Mouse (Mus musculus) liver, postnatal 0 days (tissue): Measurements from ENCODE around the gene Olfr550. TPM values are rescaled to one million over a fixed set of nuclear protein-coding genes. Genes with fewer than 3 reads are reported as not detected.

Experiments
- ATAC-seq: fragments of 200-750 bp; cut with Nextera tagmentation; 2 replicates; pipeline ENCODE4 v1.8.0; 2017; ENCODE audit warnings: mild to moderate bottlenecking, moderate library complexity
- DNase-seq: peaks from one replicate; pipeline ENCODE4 v3.0.0-alpha.2; 2016
- H3K27ac ChIP-seq: fragments of 300-500 bp; sonication (generic); 2 replicates; pipeline ENCODE4 v1.5.1; 2014; ENCODE audit warnings: antibody characterized with exemption, moderate library complexity, mild to moderate bottlenecking, low read depth
- H3K27me3 ChIP-seq: fragments of 300-500 bp; sonication (generic); 2 replicates; pipeline ENCODE4 v1.6.1; 2014; ENCODE audit warnings: low read length, control low read depth, mixed read lengths; ENCODE audit not compliant: insufficient read depth
- H3K36me3 ChIP-seq: fragments of 300-500 bp; sonication (generic); replicated peaks from 2 replicates; pipeline ENCODE4 v1.6.1; 2014; ENCODE audit warnings: mild to moderate bottlenecking, control low read depth, low read length, moderate library complexity, mixed read lengths; ENCODE audit not compliant: insufficient read depth
- H3K4me1 ChIP-seq: fragments of 300-500 bp; sonication (generic); 2 replicates; pipeline ENCODE4 v1.6.1; 2014; ENCODE audit warnings: antibody characterized with exemption, mild to moderate bottlenecking, control low read depth; ENCODE audit not compliant: insufficient read depth
- H3K4me2 ChIP-seq: fragments of 300-500 bp; sonication (generic); 2 replicates; pipeline ENCODE4 v1.6.1; 2014; ENCODE audit warnings: low read depth, mild to moderate bottlenecking, low read length, moderate library complexity, mixed read lengths
- H3K4me3 ChIP-seq: fragments of 300-500 bp; sonication (generic); 2 replicates; pipeline ENCODE4 v1.5.1; 2014; ENCODE audit warnings: low read depth, low read length
- H3K9ac ChIP-seq: fragments of 300-500 bp; sonication (generic); replicated peaks from 2 replicates; pipeline ENCODE4 v1.6.1; 2014; ENCODE audit warnings: mild to moderate bottlenecking, moderate library complexity
- H3K9me3 ChIP-seq: fragments of 300-500 bp; sonication (generic); 2 replicates; pipeline ENCODE4 v1.6.1; 2016; ENCODE audit warnings: mild to moderate bottlenecking, control low read depth, low read length, mixed read lengths
- CTCF ChIP-seq: sonication (generic); IDR thresholded peaks from 2 replicates; pipeline ENCODE4 v1.5.1; 2016; ENCODE audit warnings: antibody characterized with exemption, low read depth
- EP300 ChIP-seq: IDR thresholded peaks from 2 replicates; pipeline ENCODE4 v1.6.1; 2016; ENCODE audit warnings: antibody characterized with exemption, low read depth, mild to moderate bottlenecking
- WGBS: fragments of 180-500 bp; shearing (Covaris S2); extraction: QIAGEN DNeasy Blood & Tissue Kit; methylation state at CpG from one replicate; pipeline ENCODE4 v1.1.7; 2014; ENCODE audit not compliant: insufficient replicate concordance; 5-methylcytosine and 5-hydroxymethylcytosine counted together
- polyA plus RNA-seq: library from polyadenylated mRNA; unstranded; fragments of >200 nt; fragmentation: Nextera tagmentation; extraction: Ambion mirVana; gene quantifications from 2 replicates; pipeline ENCODE4 v1.2.1, GENCODE M21; 2015

The Olfr550 gene
- polyA plus RNA-seq, 1 experiment from 2014 or later = not detected

- no peak overlapping the region for H3K27ac ChIP-seq
- H3K9ac ChIP-seq = no peak overlapping the region
- WGBS = 48% methylated on average over 3 of the region's 3 CpGs
- TF ChIP-seq EP300 (no peak), CTCF (no peak)
- H3K27me3 ChIP-seq = no peaks in the 10 kb centered on the region
- DNase-seq (no peak), ATAC-seq (no peak)
- no peaks in the 10 kb centered on the region for H3K9me3 ChIP-seq
- no peak overlapping the region for H3K4me3 ChIP-seq
- H3K36me3 ChIP-seq = no peaks in the 10 kb centered on the region
- no peaks in the 10 kb centered on the region for H3K4me1 ChIP-seq
- no peak overlapping the region for H3K4me2 ChIP-seq
Measured at GRCm38 (mm10) chr7:102553279-102553678, 18.0 kb upstream of the Olfr550 start.

GRCm38 (mm10) chr7:102564999-102565997 lies 5.9 kb upstream of the Olfr550 start, which contains the start of gene Trim21:
Trim21 (minus strand) TSS chr7:102565486.
- Histone ChIP-seq H3K27ac (peak within 1 kb of the TSS; percentile 79), H3K4me2 (peak within 1 kb of the TSS; percentile 79), H3K9ac (peak within 1 kb of the TSS; percentile 71), H3K36me3 (peaks cover 22% of the 10 kb centered on the region), H3K4me3 (peak within 1 kb of the TSS; percentile 66), H3K4me1 (peaks cover 6% of the 10 kb centered on the region), H3K9me3 (no peaks in the 10 kb centered on the region), H3K27me3 (no peaks in the 10 kb centered on the region)
- 10% methylated on average over 10 of the region's 10 CpGs for WGBS
- TF ChIP-seq CTCF (no peak), EP300 (no peak)
- ATAC-seq (peak; percentile 100), DNase-seq (peak; percentile 91)

GRCm38 (mm10) chr7:102566219-102566618 lies 5.0 kb upstream of the Olfr550 start:
- Histone ChIP-seq H3K4me3 (no peak overlapping the region), H3K27ac (no peak overlapping the region), H3K9me3 (no peaks in the 10 kb centered on the region), H3K27me3 (no peaks in the 10 kb centered on the region), H3K4me1 (peaks cover 6% of the 10 kb centered on the region), H3K36me3 (peaks cover 13% of the 10 kb centered on the region), H3K9ac (no peak overlapping the region), H3K4me2 (no peak overlapping the region)
- TF ChIP-seq EP300 (no peak), CTCF (peak; percentile 39)
- WGBS = 72% methylated on average over 4 of the region's 4 CpGs
- DNase-seq = no peak
- no peak for ATAC-seq

- no peaks in the 10 kb centered on the region for H3K9me3 ChIP-seq
- no peak for DNase-seq
- H3K27ac ChIP-seq = no peak overlapping the region
- 61% methylated on average over 3 of the region's 3 CpGs for WGBS
- H3K27me3 ChIP-seq = no peaks in the 10 kb centered on the region
- H3K4me3 ChIP-seq = no peak overlapping the region
- ATAC-seq = no peak
- H3K9ac ChIP-seq = no peak overlapping the region
- no peaks in the 10 kb centered on the region for H3K4me1 ChIP-seq
- H3K4me2 ChIP-seq = no peak overlapping the region
- TF ChIP-seq CTCF (no peak), EP300 (no peak)
- H3K36me3 ChIP-seq = no peaks in the 10 kb centered on the region
Measured at GRCm38 (mm10) chr7:102573174-102573830, 2.1 kb downstream of the Olfr550 start.

- no peaks in the 10 kb centered on the region for H3K27me3 ChIP-seq
- WGBS = 31% methylated on average over 6 of the region's 6 CpGs
Measured at GRCm38 (mm10) chr7:102575998-102576397, 4.8 kb downstream of the Olfr550 start.

GRCm38 (mm10) chr7:102591786-102592185 lies 20.5 kb downstream of the Olfr550 start, which contains the start of gene Olfr551:
Olfr551 (minus strand) TSS chr7:102591886.
- H3K36me3 ChIP-seq = no peaks in the 10 kb centered on the region
- H3K4me3 ChIP-seq = no peak within 1 kb of the TSS
- 79% methylated on average over 3 of the region's 3 CpGs for WGBS
- H3K4me2 ChIP-seq = no peak within 1 kb of the TSS
- no peaks in the 10 kb centered on the region for H3K4me1 ChIP-seq
- H3K9ac ChIP-seq = no peak within 1 kb of the TSS
- no peak within 1 kb of the TSS for H3K27ac ChIP-seq
- no peaks in the 10 kb centered on the region for H3K27me3 ChIP-seq
- no peak for ATAC-seq
- no peaks in the 10 kb centered on the region for H3K9me3 ChIP-seq
- DNase-seq = no peak
- TF ChIP-seq EP300 = no peak
- TF ChIP-seq CTCF = no peak

More at GRCm38 (mm10) chr7:102575998-102576397, 4.8 kb downstream of the Olfr550 start:
- no peak for DNase-seq
- H3K4me1 ChIP-seq = no peaks in the 10 kb centered on the region
- H3K4me3 ChIP-seq = no peak overlapping the region
- no peak overlapping the region for H3K27ac ChIP-seq
- no peak for ATAC-seq
- TF ChIP-seq CTCF = no peak
- no peak for TF ChIP-seq EP300
- H3K36me3 ChIP-seq = no peaks in the 10 kb centered on the region
- H3K4me2 ChIP-seq = no peak overlapping the region
- no peaks in the 10 kb centered on the region for H3K9me3 ChIP-seq
- no peak overlapping the region for H3K9ac ChIP-seq
